Mouse (Mus musculus) heart, adult 2 months (tissue): Measurements from ENCODE around the gene Ndufb3.

Experiments used
- CTCF ChIP-seq: fragments of 200-600 bp; IDR thresholded peaks from 2 replicates; pipeline ENCODE4 v1.8.1; 2022; ENCODE audit warnings: antibody characterized with exemption, mild to moderate bottlenecking, moderate library complexity
- EP300 ChIP-seq: fragments of 200-500 bp; IDR thresholded peaks from 2 replicates; pipeline ENCODE4 v1.6.1; 2011; ENCODE audit warnings: low read depth, low read length, control low read depth; ENCODE audit not compliant: insufficient read depth
- POLR2A ChIP-seq: fragments of 200-500 bp; IDR thresholded peaks from 2 replicates; pipeline ENCODE4 v1.6.1; 2011; ENCODE audit warnings: mild to moderate bottlenecking, low read depth, low read length, control low read depth; ENCODE audit not compliant: insufficient read depth

GRCm38 (mm10) chr1:58570437-58570836 lies 15.7 kb upstream of the Ndufb3 start:
- TF ChIP-seq POLR2A: no peak
- TF ChIP-seq CTCF: no peak
- TF ChIP-seq EP300: no peak
